Mouse (Mus musculus) stomach, adult 2 months (tissue): ENCODE results near the gene Fgfr2. TPM values are rescaled to one million over a fixed set of nuclear protein-coding genes. Genes with fewer than 3 reads are reported as not detected.

Source experiments
- polyA plus RNA-seq: library from polyadenylated mRNA; depleted of rRNA; stranded (reverse); fragments of >200 nt; gene quantifications from 2 replicates; pipeline ENCODE4 v1.2.3, GENCODE M21; 2012; rRNA removed

The Fgfr2 gene
- polyA plus RNA-seq: 7.8 and 10.5 TPM in 2 replicates

GRCm38 (mm10) chr7:133123244-133123998 is at the start of gene Fgfr2:
TSS of gene Fgfr2 (minus strand) at chr7:133123350.

GRCm38 (mm10) chr7:133123999-133124700 is 1.0 kb upstream of the Fgfr2 start, which contains the start of gene Ctbp2:
TSS of gene Ctbp2 (minus strand) at chr7:133124354.

GRCm38 (mm10) chr7:132930850-132931559 is 192.1 kb downstream of the Fgfr2 start, which contains the start of gene Zranb1:
TSS of gene Zranb1 (plus strand) at chr7:132931142.

GRCm38 (mm10) chr7:132859042-132859958 is 263.9 kb downstream of the Fgfr2 start, which contains the start of gene Abraxas2:
TSS of gene Abraxas2 (plus strand) at chr7:132859225.

GRCm38 (mm10) chr7:132852173-132852844 is 270.8 kb downstream of the Fgfr2 start, which contains the start of gene Eef1akmt2:
TSS of gene Eef1akmt2 (minus strand) at chr7:132852673.

GRCm38 (mm10) chr7:132813416-132814088 is 309.6 kb downstream of the Fgfr2 start, which contains the start of gene Fam53b:
TSS of gene Fam53b (minus strand) at chr7:132813886.

GRCm38 (mm10) chr7:132610468-132611318 is 512.5 kb downstream of the Fgfr2 start, which contains the start of gene Lhpp:
TSS of gene Lhpp (plus strand) at chr7:132610638.

GRCm38 (mm10) chr7:132599071-132599975 is 523.8 kb downstream of the Fgfr2 start, which contains the start of gene Nkx1-2:
TSS of gene Nkx1-2 (minus strand) at chr7:132599637.

GRCm38 (mm10) chr7:132576116-132576650 is 547.0 kb downstream of the Fgfr2 start, which contains the start of gene Oat:
TSS of gene Oat (minus strand) at chr7:132576398.

GRCm38 (mm10) chr7:132317036-132317541 is 806.1 kb downstream of the Fgfr2 start, which contains the start of gene Chst15:
TSS of gene Chst15 (minus strand) at chr7:132317228.

GRCm38 (mm10) chr7:132154368-132154961 is 968.7 kb downstream of the Fgfr2 start, which contains the start of gene Cpxm2:
TSS of gene Cpxm2 (minus strand) at chr7:132154739.

GRCm38 (mm10) chr7:131966023-131966915 is 1156.9 kb downstream of the Fgfr2 start, which contains the start of gene Gpr26:
TSS of gene Gpr26 (plus strand) at chr7:131966460.

GRCm38 (mm10) chr7:131559986-131560696 is 1563.0 kb downstream of the Fgfr2 start, which contains the start of gene Bub3:
TSS of gene Bub3 (plus strand) at chr7:131560222.

GRCm38 (mm10) chr7:131548473-131548872 is 1574.7 kb downstream of the Fgfr2 start, which contains the start of gene Hmx2:
TSS of gene Hmx2 (plus strand) at chr7:131548773.

